Mouse (Mus musculus) small intestine, adult 2 months (tissue): ENCODE data around the gene Plaa.

Source experiments
- CTCF ChIP-seq: fragments of 200-500 bp; IDR thresholded peaks from 2 replicates; pipeline ENCODE4 v1.5.1; 2012; ENCODE audit warnings: low read depth, mild to moderate bottlenecking, control low read depth, inconsistent platforms, low read length, moderate library complexity, mixed read lengths; ENCODE audit not compliant: insufficient replicate concordance, insufficient read length; ENCODE audit errors: extremely low read depth
- POLR2A ChIP-seq: fragments of 200-500 bp; IDR thresholded peaks from 2 replicates; pipeline ENCODE4 v1.6.1; 2012; ENCODE audit warnings: low read depth, mild to moderate bottlenecking, control low read depth, inconsistent platforms, low read length, moderate library complexity

- TF ChIP-seq CTCF (no peak), POLR2A (no peak)
Measured at GRCm38 (mm10) chr4:94605591-94605990, 2.5 kb upstream of the Plaa start.
